Mouse (Mus musculus) stomach, embryonic 15.5 days (tissue): ENCODE measurements around the gene Crybg1. TPM values are rescaled to one million over a fixed set of nuclear protein-coding genes. Genes with fewer than 3 reads are reported as not detected.

Experiments
- ATAC-seq: fragments of 200-750 bp; cut with Nextera tagmentation; 2 replicates; pipeline ENCODE4 v1.8.0; 2017; ENCODE audit warnings: low read depth, moderate number of reproducible peaks, moderate TSS enrichment; ENCODE audit not compliant: insufficient read depth, low FRiP score
- H3K27ac ChIP-seq: fragments of 300-500 bp; sonication (generic); 2 replicates; pipeline ENCODE4 v1.5.1; 2015; ENCODE audit warnings: mild to moderate bottlenecking, inconsistent platforms
- H3K27me3 ChIP-seq: fragments of 300-500 bp; sonication (generic); replicated peaks from 2 replicates; pipeline ENCODE4 v1.6.1; 2015; ENCODE audit warnings: inconsistent platforms
- H3K36me3 ChIP-seq: fragments of 300-500 bp; sonication (generic); 2 replicates; pipeline ENCODE4 v1.6.1; 2015; ENCODE audit warnings: inconsistent platforms
- H3K4me1 ChIP-seq: fragments of 300-500 bp; sonication (generic); 2 replicates; pipeline ENCODE4 v1.6.1; 2015; ENCODE audit warnings: inconsistent platforms
- H3K4me2 ChIP-seq: fragments of 300-500 bp; sonication (generic); 2 replicates; pipeline ENCODE4 v1.6.1; 2015; ENCODE audit warnings: mild to moderate bottlenecking, inconsistent platforms
- H3K4me3 ChIP-seq: fragments of 300-500 bp; sonication (generic); replicated peaks from 2 replicates; pipeline ENCODE4 v1.5.1; 2015; ENCODE audit warnings: inconsistent platforms
- H3K9ac ChIP-seq: fragments of 300-500 bp; sonication (generic); 2 replicates; pipeline ENCODE4 v1.6.1; 2015; ENCODE audit warnings: inconsistent platforms
- H3K9me3 ChIP-seq: fragments of 300-500 bp; sonication (generic); 2 replicates; pipeline ENCODE4 v1.6.1; 2016; ENCODE audit warnings: inconsistent platforms
- WGBS: fragments of 180-500 bp; shearing (Covaris S2); methylation state at CpG from one replicate; pipeline ENCODE4 v1.1.7; 2015; 5-methylcytosine and 5-hydroxymethylcytosine counted together
- polyA plus RNA-seq: library from polyadenylated mRNA; unstranded; fragments of >200 nt; fragmentation: Nextera tagmentation; extraction: Ambion mirVana; gene quantifications from 2 replicates; pipeline ENCODE4 v1.2.1, GENCODE M21; 2015

Gene Crybg1
- polyA plus RNA-seq, 1 experiment from 2014 or later, result 2.5 TPM

DNA sequence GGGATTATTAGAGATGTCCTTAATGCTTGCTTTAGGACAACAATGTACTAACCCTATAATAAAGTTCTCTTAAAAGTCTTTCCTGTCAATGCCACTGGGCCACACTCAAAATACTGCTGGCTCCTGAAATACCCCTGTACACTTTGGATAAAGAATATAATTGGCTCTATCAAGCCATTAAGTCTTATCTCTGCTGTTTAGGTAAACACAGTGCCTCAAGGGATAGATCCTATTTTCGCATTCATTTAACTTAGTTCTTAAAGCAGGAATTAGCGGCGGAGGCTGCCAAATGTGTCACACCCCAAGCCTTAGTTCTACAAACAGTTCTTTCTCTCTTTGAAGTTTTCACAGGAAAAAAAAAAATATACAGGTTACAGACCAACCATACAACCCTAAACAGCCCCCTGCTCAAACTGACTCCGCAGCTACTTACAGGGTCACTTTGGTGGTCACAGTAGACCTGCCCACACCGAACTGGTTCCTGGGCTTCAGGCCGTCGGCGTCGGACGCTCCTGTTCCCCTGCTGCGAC is 145.6 kb downstream of the Crybg1 start:
- H3K4me1 ChIP-seq, result peaks cover 24% of the 10 kb centered on the region
- peaks cover 30% of the 10 kb centered on the region for H3K27me3 ChIP-seq
- H3K4me2 ChIP-seq, result peak overlapping the region; percentile 87
- no peak for ATAC-seq
- no peaks in the 10 kb centered on the region for H3K36me3 ChIP-seq
- WGBS, result 7% methylated on average over 11 of the region's 11 CpGs
- H3K9ac ChIP-seq, result peak overlapping the region; percentile 63; the same call in 1 of the 2 replicates
- H3K27ac ChIP-seq, result no peak overlapping the region
- no peaks in the 10 kb centered on the region for H3K9me3 ChIP-seq
- peak overlapping the region; percentile 73 for H3K4me3 ChIP-seq

DNA sequence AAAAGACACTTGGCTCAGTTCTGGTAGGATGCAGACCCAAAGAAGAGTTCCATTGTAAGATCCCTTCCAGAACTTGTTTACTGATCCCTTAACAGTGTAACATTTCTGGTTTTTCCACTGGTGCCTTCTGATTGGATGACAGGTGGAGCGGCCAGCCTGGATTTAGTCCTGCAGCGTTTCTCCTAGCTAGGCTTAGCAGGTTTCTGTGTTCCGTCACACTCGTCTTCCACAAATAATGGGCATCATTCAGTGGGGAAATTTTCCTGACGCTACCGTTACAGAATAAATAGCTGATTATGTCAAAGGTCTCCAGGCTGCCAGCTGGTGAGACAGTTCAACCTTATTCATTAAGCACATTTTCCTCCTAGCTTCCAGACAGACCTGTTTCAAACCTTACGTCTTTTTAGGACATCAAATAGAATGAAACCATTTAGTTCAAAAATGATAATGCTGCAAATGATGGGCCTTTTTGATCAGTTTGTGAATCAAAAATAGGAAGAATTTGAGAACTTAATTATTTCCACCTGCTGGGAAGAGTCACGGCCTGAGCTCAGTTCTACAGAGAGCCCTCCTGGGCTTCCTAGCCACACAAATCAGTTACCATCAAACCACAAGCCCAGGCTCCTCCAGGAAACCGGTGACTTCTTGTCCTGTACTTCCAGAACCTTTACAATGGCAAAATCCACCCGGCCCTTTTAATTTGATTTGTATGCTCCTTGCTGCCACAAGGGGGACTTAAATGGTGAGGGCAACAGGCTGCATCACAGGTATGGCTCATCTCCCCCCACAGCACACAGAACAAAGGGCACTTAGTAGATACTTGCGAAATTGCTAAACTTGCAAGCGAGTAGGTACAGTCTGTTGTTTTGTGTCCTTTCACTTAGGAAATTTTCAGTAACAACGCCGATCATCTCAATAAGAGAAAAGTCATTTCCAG is 146.4 kb downstream of the Crybg1 start:
- H3K36me3 ChIP-seq, result no peaks in the 10 kb centered on the region
- WGBS, result 32% methylated on average over 14 of the region's 14 CpGs
- H3K4me1 ChIP-seq, result peaks cover 24% of the 10 kb centered on the region
- no peak overlapping the region for H3K4me3 ChIP-seq
- H3K4me2 ChIP-seq, result peak overlapping the region; percentile 87; the same call in 1 of the 2 replicates
- H3K27me3 ChIP-seq, result peaks cover 30% of the 10 kb centered on the region
- no peaks in the 10 kb centered on the region for H3K9me3 ChIP-seq
- no peak overlapping the region for H3K27ac ChIP-seq
- no peak overlapping the region for H3K9ac ChIP-seq
- ATAC-seq, result no peak

DNA sequence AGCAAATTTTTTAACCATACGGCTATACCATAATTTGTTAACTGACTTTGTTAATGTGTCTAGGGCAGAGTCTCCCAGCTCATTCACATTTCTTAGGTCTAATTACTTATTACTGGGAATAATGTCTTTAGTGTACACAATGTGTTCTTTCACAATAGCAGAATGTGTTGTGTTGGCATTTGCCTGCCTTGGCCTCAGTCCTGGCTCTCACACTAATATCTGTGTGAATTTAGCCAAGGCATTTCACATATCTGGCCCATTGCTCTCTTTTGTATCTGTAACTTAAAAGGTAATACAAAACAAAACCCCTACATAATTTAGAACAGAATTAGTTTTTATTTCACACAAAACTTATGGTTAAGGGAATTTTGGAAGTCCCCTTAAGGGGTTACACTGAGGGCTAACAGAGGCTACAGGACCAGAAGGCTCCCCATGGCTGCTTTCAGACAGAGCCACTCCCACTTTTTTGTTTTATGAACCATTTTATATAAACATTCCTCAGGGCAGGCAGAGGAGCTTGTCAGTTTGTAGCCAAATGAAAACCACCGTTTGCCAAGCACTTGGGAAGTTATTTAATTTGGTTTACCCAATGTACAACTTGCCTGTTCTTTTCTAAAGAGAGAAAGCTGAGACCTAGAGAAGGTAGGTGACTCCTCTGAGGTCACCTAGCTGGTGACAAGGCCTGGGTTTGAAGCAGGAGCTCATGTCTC is 148.3 kb downstream of the Crybg1 start:
- Histone ChIP-seq H3K4me1 (peaks cover 17% of the 10 kb centered on the region), H3K9ac (no peak overlapping the region), H3K36me3 (no peaks in the 10 kb centered on the region), H3K9me3 (no peaks in the 10 kb centered on the region), H3K27me3 (peaks cover 30% of the 10 kb centered on the region), H3K4me2 (no peak overlapping the region), H3K4me3 (no peak overlapping the region), H3K27ac (no peak overlapping the region)
- WGBS, result 30% methylated on average over 2 of the region's 2 CpGs
- no peak for ATAC-seq

DNA sequence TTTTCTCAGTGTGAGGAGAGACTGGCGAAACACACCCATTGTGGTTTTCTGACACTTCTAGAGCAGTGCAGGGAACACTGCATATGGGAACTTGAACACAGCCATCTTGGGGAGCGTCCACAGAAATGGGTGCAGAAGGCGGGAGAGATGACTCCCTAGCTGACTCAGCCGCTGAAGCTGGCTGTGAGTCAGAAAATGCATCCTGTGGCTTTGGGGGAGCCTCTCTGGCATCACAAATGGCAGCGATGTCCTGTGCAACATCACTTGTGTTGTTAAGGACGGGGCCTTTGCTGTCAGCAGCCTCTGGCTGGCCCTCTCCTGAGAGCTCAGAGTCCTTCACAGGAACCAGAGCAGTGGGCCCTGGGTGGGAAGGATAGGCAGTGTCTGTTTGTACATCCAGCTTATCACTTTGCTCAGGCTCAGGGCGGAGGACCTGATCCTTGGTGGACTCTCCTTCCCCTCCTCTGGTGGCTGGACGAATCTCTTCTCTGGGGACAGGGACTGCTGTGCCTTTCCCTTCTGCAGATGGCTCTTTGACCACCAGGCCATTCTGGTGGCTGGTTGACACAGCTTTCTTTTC is 150.1 kb downstream of the Crybg1 start:
- Histone ChIP-seq H3K27ac (no peak overlapping the region), H3K27me3 (peaks cover 13% of the 10 kb centered on the region), H3K36me3 (no peaks in the 10 kb centered on the region), H3K9ac (no peak overlapping the region), H3K4me1 (peaks cover 8% of the 10 kb centered on the region; the same call in 1 of the 2 replicates), H3K4me2 (no peak overlapping the region), H3K9me3 (no peaks in the 10 kb centered on the region), H3K4me3 (no peak overlapping the region)
- ATAC-seq, result no peak
- 77% methylated on average over 8 of the region's 8 CpGs for WGBS

DNA sequence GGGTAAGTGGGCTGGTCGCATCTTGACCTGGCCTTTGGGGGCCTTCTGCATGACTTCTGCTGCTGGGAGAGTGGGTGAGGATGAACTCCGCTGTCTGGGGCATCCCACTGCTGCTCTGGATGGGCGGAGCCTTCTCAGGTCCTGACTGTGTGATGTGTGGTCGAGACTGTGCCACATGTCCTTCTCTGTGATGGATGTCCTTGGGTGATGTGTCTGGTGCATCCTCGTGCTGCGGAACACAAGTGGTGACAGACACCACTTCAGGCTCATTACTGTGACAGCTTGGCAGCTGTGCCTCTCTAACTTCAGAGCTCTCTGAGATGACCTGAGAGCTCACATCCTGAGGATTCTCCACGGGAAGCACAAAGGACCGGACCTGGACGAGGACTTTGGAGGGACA is 150.6 kb downstream of the Crybg1 start:
- Histone ChIP-seq H3K36me3 (no peaks in the 10 kb centered on the region), H3K4me2 (no peak overlapping the region), H3K4me3 (no peak overlapping the region), H3K4me1 (peaks cover 4% of the 10 kb centered on the region; the same call in 1 of the 2 replicates), H3K27me3 (peaks cover 7% of the 10 kb centered on the region; the same call in 1 of the 2 replicates), H3K9ac (no peak overlapping the region), H3K27ac (no peak overlapping the region), H3K9me3 (no peaks in the 10 kb centered on the region)
- 69% methylated on average over 9 of the region's 9 CpGs for WGBS
- ATAC-seq, result no peak

DNA sequence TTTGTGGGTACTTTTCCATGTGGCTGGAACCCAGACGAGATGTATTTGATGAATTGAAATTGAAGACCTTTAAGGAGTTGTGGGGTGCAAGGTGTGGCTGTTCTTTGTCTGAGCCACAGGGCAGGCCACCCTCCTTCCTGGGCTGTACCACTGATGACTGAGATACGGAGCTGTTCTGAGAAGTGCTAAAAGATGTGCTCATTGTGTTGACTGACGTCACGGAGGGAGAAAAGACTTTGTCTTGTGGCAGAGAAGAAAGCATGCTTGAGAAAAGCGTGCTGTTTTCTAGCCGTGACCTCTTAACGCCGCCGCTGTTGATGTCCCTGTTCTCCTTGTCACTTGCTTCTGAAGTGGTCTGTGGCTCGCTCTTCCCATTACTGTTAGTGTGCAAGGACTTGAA is 151.4 kb downstream of the Crybg1 start:
- no peaks in the 10 kb centered on the region for H3K9me3 ChIP-seq
- ATAC-seq, result no peak
- 83% methylated on average over 10 of the region's 10 CpGs for WGBS
- no peak overlapping the region for H3K27ac ChIP-seq
- H3K4me2 ChIP-seq, result no peak overlapping the region
- no peaks in the 10 kb centered on the region for H3K36me3 ChIP-seq
- H3K9ac ChIP-seq, result no peak overlapping the region
- peaks cover 4% of the 10 kb centered on the region; the same call in 1 of the 2 replicates for H3K4me1 ChIP-seq
- H3K27me3 ChIP-seq, result 0 out of 2 replicates have a peak, but pooled peaks cover 5% of the 10 kb centered on the region
- no peak overlapping the region for H3K4me3 ChIP-seq

DNA sequence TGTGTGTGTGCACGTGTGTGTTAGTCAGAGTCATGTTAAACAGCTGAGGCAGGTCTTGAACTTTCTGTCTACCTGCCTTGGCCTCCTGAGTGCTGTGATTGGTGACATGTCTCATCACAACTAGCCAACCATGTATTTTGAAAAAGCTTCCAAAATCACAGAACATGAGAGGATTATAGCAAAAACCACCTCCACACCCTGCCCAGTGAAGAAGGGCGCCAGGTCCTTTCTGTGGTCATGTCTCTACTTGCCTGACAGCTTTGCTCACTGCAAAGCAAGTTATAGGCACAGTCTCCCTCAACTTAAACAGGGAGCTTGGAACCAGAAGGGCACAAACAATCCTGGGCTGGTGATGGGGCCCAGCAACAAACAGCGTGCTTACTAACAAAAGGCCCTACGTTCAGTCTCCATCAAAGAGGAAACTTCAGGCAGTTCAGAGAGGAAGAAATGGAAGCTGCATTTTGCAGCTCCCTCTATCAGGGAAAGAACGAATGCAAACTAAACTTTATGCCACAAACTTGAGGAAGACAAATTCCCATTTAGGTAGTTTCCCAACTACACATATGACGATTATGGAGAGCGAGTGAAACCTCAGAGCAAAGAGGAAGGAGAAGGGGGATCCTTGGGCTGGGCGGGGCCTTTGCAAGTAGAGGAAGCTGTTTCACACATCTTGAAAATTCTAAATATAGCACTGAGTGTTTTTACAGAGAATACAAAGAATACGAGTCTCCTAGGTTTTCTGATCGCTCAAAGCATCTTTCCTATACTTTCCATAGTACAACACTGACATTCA is 152.6 kb downstream of the Crybg1 start:
- no peak overlapping the region for H3K4me3 ChIP-seq
- no peak for ATAC-seq
- no peaks in the 10 kb centered on the region for H3K9me3 ChIP-seq
- H3K27ac ChIP-seq, result no peak overlapping the region
- no peak overlapping the region for H3K9ac ChIP-seq
- peaks cover 4% of the 10 kb centered on the region; the same call in 1 of the 2 replicates for H3K4me1 ChIP-seq
- WGBS, result 66% methylated on average over 10 of the region's 10 CpGs
- H3K4me2 ChIP-seq, result no peak overlapping the region
- H3K27me3 ChIP-seq, result 0 out of 2 replicates have a peak, but pooled peaks cover under 1% of the 10 kb centered on the region
- no peaks in the 10 kb centered on the region for H3K36me3 ChIP-seq

DNA sequence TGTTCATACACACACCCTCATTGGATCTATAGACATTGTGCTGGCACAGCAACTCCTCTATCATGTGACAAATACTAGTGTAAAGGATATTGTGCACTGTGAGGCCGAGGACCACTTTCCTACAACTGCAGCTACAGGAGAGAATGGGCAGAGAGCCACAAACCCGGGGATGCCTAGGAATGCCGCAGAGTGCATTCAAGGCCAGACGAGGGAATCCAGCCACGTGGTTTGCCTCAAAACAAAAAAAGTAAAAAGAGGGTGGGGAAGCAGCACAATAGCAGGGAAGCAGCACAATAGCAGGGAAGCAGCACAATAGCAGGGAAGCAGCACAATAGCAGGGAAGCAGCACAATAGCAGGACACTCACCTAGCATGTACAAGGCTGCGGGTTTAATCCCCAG is 155.5 kb downstream of the Crybg1 start:
- Histone ChIP-seq H3K27me3 (no peaks in the 10 kb centered on the region), H3K9me3 (no peaks in the 10 kb centered on the region), H3K4me2 (no peak overlapping the region), H3K27ac (no peak overlapping the region), H3K9ac (no peak overlapping the region), H3K36me3 (no peaks in the 10 kb centered on the region), H3K4me3 (no peak overlapping the region), H3K4me1 (no peaks in the 10 kb centered on the region)
- WGBS, result 41% methylated on average over 6 of the region's 6 CpGs
- ATAC-seq, result no peak

DNA sequence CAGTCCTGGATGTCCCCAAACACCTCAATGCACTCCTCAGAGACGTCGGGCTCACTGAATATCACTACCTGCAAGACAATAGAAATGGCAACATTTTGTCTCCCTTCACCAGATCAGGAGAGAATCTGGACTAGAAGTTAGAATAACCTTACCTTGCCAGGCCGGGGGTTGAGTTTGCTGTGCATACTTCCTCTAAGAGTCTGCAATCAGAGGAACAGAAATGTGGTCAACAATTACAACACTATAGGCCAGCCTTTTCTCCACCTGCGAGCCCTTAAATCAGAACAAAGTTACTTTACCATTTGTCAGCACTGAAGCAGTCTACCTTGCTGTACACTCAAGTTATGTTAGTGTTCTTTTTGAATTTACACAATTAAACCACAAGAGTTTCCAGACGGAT is 156.1 kb downstream of the Crybg1 start:
- Histone ChIP-seq H3K36me3 (no peaks in the 10 kb centered on the region), H3K9me3 (no peaks in the 10 kb centered on the region), H3K27me3 (no peaks in the 10 kb centered on the region), H3K27ac (no peak overlapping the region), H3K4me1 (no peaks in the 10 kb centered on the region), H3K4me3 (no peak overlapping the region), H3K9ac (no peak overlapping the region), H3K4me2 (no peak overlapping the region)
- WGBS, result 75% methylated on average over 5 of the region's 5 CpGs
- ATAC-seq, result no peak

DNA sequence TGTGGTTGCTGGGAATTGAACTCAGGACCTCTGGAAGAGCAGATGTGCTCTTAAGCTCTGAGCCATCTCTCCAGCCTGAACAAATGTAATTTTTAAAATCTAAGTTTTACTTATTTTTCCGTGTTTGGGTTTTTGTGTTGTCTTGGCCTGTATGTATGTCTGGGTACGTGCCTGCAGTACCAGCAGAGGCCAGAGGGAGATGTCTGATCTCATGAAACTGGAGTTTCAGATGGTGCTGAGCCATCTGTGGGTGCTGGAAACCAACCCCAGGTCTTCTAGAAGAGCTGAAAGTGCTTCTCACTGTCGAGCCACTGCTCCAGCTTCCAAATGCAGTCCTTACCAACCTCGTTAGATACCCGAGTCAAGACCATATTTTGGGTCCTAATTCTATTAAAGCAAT is 157.4 kb downstream of the Crybg1 start:
- no peak for ATAC-seq

DNA sequence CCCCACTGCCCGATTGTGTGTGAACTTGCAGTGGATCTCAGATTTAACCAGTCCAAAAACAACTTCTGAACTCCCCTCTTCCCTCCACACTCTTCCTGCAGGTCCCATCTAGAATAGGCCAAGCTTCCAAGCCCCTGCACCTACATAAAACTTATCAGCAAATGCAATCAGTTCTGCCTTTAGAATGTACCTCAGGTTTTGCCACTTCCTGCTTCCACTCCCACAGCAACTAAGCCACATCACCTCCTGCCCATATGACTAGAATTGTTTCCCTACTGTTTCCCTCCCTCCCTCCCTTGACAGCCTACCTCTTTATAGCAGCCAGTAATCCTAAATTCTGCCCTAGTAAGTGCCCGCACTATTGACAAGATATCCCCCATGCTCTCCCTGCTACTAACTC is 164.8 kb downstream of the Crybg1 start:
- Histone ChIP-seq H3K4me3 (no peak overlapping the region), H3K4me1 (no peaks in the 10 kb centered on the region), H3K36me3 (no peaks in the 10 kb centered on the region), H3K27me3 (no peaks in the 10 kb centered on the region), H3K9me3 (no peaks in the 10 kb centered on the region), H3K9ac (no peak overlapping the region), H3K27ac (no peak overlapping the region), H3K4me2 (no peak overlapping the region)
- no peak for ATAC-seq
- WGBS, result 88% methylated on average over 2 of the region's 2 CpGs

More for the DNA sequence above, 157.4 kb downstream of the Crybg1 start:
- Histone ChIP-seq H3K4me2 (no peak overlapping the region), H3K36me3 (no peaks in the 10 kb centered on the region), H3K4me1 (no peaks in the 10 kb centered on the region), H3K27me3 (no peaks in the 10 kb centered on the region), H3K27ac (no peak overlapping the region), H3K9me3 (no peaks in the 10 kb centered on the region), H3K9ac (no peak overlapping the region), H3K4me3 (no peak overlapping the region)
- WGBS, result 91% methylated on average over 5 of the region's 5 CpGs
